Mouse (Mus musculus) midbrain, embryonic 15.5 days (tissue): ENCODE data around the gene Rbbp9. TPM values are rescaled to one million over a fixed set of nuclear protein-coding genes. Genes with fewer than 3 reads are reported as not detected.

ENCODE experiments used
- polyA plus RNA-seq: library from polyadenylated mRNA; unstranded; fragments of >200 nt; fragmentation: Nextera tagmentation; extraction: Ambion mirVana; gene quantifications from 2 replicates; pipeline ENCODE4 v1.2.1, GENCODE M21; 2015

Rbbp9 gene
- polyA plus RNA-seq, 1 experiment from 2014 or later, result 57.7 TPM

Other genes starting within 250 kb of the Rbbp9 start
- not detected in 2 replicates for gene Ovol2, start 218.7 kb downstream of the Rbbp9 start, polyA plus RNA-seq
- gene Kat14, start 181.9 kb downstream of the Rbbp9 start, polyA plus RNA-seq, result 29.1 and 30.7 TPM in 2 replicates
- gene Pet117, start 181.9 kb downstream of the Rbbp9 start, polyA plus RNA-seq, result 0.51 and 2.9 TPM in 2 replicates
- gene Dzank1, start 23.5 kb downstream of the Rbbp9 start, polyA plus RNA-seq, result 17.8 and 20.3 TPM in 2 replicates
- gene Polr3f, start 23.2 kb downstream of the Rbbp9 start, polyA plus RNA-seq, result 25.3 and 27.9 TPM in 2 replicates
- 65.0 and 66.2 TPM in 2 replicates for gene Sec23b, start 5.4 kb upstream of the Rbbp9 start, polyA plus RNA-seq
- 53.0 and 53.2 TPM in 2 replicates for gene Smim26, start 43.2 kb upstream of the Rbbp9 start, polyA plus RNA-seq
- 141 and 148 TPM in 2 replicates for gene Dtd1, start 49.0 kb upstream of the Rbbp9 start, polyA plus RNA-seq